Mouse (Mus musculus): ENCODE results near the gene Cct5.
"Not testable (repeated sequence)": the region's sequence is repeated elsewhere in the genome, so short reads cannot be mapped to it uniquely, and the experiment has no call there.

The Cct5 gene

DNA sequence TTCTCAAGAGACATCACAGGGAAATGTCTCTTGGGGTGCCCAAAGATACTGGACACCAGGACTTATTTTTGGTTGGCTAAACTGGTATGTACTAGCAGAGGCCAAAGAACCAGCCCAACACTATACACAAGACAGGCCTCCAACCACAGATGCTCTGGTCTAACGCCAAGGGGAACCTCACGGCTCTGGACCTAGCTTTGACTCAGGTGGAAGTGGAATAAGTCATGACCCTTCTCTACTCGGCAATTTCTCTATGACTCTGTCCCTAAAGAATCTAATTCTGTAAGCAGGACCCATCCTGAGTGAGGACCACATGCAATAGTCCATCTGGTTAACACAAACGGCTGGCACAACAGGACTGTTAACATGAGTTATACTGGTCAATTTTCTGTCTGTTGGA lies 1.8 kb downstream of the Cct5 start:
- DNase-seq (ENCODE audit: low read depth, low spot score) = no peak

DNA sequence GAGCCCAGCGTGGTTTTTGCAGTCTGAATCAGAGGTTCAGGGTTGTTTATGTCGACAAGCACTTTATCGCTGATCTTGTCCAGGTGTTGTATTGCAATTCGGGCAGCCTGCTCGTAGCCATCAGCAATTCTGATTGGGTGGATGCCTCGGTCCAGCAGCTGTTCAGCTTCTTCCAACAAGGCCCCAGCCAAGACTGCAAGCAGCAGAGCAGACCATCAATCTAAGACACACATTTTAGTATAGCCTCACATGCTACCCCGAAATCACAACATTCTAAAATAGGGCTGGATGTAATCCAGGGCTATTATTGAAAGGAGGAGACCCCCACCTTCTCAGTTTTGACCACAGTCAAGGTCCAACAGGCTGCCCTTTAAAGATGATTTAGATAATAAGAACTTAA lies 6.0 kb downstream of the Cct5 start:
- DNase-seq (ENCODE audit: low read depth, low spot score) = no peak

DNA sequence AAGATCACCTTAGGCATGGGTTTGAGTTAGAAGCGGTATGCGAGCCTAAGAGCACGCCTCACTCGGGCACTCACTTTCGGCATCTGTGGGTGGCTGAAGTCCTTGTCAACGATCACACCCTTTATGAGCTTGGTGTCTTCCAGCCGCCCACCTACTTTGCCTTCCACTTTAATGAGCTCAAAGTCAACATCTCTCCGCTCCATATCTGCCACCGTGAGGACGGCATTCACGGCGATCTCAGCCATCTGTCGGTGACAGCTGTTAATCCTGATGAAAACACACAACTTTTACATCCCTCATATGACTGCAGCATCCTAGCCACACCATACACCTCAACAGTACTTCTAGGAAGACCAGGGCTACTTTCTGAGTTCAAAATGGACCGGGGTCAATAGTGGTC lies 7.3 kb downstream of the Cct5 start:
- DNase-seq (ENCODE audit: low read depth, low spot score) = no peak

DNA sequence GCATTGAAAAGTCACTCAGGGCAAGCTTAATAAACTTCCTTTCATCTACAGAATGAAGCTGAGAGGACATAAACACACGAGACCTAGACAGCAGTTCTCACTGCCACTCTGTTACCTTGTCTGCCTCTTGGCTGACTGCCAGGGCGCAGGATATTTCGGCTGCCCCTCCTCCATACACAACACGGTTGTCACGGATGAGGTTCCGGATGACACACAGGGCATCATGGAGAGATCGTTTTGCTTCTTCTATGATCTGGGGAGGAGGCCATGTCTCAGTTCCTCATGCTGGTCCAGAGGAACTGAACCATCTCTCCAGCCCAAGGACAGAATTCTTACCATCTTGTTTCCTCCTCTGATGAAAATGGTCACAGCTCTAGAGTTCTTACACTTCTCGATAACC lies 9.1 kb downstream of the Cct5 start:
- DNase-seq (ENCODE audit: low read depth, low spot score) = no peak

DNA sequence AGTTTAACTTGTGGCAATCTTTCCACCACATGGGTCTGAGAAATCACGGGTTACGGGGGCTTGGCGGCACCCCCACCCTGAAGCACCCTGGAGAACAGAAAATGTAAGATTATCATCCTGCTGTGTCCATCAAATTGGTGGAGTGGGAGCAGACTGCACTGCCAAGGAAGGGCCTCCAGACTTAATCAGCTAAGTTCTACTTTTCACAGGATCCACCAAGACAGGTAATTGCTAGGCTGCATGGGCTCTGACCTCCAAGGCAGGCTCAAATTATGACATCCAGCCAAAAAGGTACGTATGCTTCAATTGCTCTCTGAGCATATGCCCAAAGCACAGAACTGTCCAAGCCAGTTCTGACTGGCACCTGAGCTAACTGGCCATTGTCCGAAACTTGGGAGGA lies 11.4 kb downstream of the Cct5 start:
- no peak for DNase-seq (ENCODE audit: low read depth, low spot score)

DNA sequence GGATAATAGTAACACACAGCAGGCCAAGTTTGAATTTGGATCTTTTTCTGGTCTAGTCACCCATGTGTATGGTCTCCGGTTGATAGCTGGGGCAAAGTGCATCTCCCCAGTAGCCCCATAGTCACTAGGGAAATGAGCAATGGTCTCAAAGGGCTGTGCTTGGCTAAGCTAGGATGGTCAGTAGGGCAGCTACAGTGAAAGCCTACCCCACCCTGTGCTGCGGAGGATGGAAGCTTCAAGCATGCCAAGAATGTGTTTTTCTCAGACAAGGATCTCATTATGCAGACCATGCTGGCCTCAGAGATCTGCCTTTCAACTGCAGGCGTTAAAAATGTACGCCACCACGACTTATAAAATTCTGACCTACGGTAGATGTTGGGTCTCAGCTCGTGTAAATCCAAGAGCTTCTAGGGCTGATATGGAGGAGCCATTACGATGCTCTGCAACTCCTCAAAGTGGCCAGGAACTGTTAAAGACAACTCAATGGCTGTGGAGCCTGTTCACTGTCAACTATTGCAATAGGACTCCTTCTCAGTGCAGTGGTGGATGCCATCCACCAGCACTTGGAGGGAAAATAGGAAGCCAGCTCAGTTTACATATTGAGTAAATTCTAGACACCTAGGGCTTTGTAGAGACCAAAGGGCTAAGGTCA lies 12.5 kb downstream of the Cct5 start:
- DNase-seq (ENCODE audit: low read depth, low spot score) = no peak

DNA sequence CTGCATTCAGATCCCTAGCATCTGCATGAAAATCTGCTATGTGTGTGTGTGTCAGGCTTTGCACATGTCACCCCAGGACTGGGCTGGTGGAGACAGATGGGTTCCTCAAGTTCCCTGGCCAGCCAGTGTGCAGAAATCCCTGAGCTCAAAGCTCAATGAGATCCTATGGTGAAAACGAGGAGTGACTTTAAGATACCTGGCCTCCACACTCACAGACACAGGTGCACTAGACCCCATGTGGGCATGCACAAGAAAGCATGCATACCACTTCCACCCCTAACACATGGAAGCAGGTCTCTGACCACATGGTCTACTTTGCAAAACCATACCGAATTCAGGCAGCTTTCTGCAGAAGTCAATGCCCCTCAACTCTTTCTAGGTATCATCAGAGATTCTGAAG lies 13.8 kb downstream of the Cct5 start:
- DNase-seq (ENCODE audit: low read depth, low spot score) = no peak

DNA sequence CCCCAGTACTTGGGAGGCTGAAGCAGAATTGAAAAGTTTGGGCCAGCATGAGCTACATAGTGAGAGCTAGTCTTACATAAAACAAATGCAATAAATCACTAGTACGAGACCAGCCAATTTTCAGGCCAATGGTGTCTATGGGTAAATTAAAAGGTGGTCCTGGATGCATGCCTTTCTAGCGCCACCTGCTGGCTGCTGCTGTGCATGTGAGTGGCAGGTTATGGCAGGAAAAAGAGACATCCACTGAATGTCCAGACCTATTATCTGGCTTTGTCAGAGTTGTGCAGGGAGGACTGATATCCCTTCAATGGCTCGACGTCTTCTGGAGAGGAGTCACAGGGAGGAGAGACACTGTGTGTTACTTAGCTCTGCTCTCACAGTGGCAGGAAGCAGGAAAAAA lies 15.1 kb downstream of the Cct5 start:
- peak; percentile 80 for DNase-seq (ENCODE audit: low read depth, low spot score)

DNA sequence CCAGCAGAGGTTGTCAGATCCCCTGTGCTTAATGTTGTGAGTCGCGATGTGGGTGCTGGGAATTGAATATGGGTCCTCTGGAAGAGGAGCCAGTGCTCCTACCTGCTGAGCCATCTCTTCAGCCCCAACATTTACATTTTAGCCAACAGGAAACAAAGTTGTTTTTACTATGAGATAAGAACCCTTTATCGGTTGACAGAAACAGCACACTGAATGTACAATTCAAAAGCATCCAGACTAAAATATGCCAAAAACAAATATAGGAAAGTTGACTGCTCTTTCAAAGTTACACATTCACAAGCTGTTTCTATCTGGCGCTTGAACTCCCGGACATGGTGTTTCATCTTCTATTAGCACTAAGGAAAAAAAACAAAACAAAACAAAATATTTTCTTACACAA lies 15.5 kb downstream of the Cct5 start:
- no peak for DNase-seq (ENCODE audit: low read depth, low spot score)

DNA sequence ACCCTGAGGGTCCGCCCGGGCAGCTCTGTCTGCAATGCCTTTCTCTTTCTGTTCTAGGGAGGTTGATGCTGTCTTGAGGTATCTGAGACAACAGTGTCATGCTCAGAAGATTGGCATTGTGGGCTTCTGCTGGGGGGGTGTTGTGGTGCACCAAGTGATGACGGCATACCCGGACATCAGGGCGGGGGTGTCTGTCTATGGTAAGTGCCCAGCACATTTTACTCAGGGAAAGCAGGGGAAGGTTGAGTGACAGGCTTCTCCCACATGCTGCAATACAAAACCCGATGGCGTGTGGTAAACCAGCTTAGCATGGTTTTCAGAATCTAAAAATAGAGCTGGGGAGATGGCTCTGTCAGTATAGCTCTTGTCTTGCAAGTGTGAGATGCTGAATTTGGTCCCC lies 16.4 kb downstream of the Cct5 start:
- no peak for DNase-seq (ENCODE audit: low read depth, low spot score)

DNA sequence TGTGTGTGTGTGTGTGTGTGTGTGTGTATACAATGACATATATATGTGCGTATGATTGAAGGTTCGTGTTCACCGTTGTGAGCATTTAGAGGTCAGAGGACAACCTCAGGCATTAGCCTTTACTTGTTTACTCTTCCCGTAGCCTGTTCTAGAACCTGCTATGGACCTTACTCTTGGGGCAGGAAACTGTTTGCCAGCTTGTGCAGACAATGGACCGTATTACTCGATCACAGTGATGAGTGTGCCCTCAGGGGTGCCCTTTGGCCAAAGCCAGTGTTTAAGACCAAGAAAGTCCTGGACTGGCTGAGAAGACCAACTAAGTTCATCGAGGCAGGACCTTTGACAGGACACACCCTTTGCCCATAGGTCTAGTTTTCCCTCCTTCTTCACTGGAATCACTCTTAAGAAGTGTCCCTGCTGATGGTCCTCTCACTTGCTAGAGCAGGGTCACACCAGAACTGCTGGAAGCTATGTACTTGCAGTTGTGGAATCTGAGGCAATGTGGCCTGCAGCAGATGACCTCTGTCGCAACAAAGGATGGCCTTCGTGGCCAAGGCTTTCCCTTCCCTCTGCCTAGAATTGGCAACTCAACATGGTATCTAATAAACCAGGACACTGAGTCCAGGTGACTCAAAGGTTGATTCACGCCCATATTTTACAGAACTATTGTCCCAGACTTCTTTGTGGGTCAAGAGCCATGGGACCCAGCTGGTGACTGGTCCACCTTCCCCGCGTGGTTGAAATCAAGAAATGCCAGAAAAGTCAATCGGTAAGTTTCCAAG lies 18.1 kb downstream of the Cct5 start:
- DNase-seq (ENCODE audit: low read depth, low spot score) = no peak

DNA sequence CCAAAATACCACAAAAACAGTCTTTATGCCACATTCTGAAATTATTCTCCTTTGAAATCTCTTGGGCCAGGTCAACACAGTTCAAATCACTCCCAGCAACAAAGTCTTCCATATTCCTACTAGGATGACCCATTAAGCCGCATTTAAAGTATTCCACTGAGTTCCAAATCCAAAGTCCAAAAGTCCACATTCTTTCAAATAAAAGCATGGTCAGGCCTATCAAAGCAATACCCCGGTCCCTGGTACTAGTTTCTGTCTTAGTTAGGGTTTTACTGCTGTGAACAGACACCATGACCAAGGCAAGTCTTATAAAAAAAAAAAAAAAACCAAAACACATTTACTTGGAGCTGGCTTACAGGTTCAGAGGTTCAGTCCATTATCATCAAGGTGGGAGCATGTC lies 20.5 kb downstream of the Cct5 start:
- DNase-seq (ENCODE audit: low read depth, low spot score) = not testable (repeated sequence)

DNA sequence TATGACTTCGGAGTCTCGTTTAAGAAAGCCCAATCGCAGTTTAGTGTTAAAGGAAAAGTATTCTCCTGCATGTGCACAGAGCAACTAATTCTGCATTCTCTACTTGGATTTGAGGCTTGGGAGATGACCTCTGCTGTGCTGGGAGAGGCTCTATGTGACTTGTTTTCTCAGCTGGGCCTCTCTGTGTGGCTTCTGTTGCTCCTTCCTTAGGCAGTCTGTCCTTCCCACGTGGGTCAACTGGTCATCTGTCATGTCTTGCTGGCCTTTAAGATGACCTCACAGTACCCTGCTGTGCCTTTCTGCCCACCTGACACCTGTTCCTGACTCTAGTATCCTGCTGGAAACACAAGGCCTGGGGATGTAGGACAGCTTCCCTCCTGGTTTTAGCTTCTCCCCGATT lies 25.5 kb downstream of the Cct5 start:
- DNase-seq (ENCODE audit: low read depth, low spot score) = no peak

DNA sequence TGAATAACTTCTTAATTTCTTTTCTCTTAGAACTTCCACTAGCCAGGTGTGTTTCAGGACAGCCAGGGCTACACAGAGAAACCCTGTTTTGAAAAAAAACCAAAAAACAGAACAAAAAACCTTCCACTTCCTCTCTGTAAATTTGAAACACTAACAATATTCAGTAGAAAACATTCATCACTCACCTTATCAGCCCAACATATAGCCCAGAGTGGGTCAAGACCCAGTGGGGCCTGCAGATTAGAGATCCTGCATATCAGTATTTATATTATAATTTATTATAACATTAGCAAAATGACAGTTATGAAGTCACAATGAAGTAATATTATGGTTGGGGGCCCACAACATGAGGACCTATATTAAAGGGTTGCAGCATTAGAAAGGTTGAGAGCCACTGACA lies 27.9 kb downstream of the Cct5 start:
- no peak for DNase-seq (ENCODE audit: low read depth, low spot score)

DNA sequence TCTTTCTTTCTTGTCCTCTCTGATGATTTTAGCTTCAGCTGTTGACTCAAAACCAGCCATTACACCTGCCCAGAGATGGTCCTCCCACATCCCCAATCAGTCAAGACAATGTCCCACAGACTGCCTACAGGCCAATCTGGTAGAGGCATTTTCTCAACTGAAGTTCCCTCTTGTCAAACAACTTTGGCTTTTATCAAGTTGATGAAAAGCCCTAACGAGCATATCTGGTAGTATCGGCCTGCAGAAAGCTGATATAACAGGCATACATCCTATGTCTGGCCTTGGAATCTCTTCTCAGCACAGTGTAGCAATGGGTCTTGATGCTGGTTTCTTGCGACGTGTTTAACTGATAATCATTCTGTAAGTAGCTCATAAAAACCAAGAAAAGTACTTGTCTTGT lies 28.3 kb downstream of the Cct5 start:
- no peak for DNase-seq (ENCODE audit: low read depth, low spot score)

DNA sequence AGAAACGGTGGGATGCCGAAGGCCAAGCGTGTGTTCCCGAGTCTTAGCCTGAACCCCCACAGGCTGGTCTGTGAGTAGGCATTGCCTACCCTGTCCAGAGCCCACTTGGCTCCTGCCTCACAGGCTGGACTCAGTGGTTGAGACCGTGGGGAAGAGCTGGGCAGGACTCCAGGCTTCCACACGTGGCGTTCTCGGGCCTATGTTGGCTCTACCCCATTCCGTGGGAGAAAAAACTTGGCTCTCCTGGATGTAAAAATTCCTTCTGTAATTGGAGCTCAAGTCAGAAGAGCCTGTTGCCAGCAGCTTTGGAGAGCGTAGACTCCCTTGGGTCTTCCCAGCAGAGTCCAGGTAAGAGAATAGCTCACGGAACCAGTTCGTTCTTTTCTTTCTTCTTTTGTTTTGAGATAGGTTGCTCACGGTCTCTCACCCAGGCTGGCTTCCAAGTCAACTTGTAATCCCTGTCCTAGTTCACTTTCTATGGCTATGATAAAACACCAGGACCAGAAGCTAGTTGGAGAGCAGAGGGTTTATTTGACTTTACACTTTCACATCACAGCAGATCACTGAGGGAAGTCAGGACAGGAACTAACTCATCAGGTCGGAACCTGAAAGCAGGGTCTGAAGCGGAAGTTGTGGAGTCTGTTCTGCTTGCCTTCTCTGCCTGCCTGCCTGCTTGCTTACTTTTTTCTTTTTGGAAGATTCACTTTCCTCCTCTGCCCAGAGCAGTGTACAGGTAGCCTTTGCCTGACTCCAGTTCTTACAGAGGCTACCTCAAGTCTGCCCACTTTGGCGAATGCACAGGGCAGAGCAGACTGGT lies 29.5 kb downstream of the Cct5 start:
- no peak for DNase-seq (ENCODE audit: low read depth, low spot score)

DNA sequence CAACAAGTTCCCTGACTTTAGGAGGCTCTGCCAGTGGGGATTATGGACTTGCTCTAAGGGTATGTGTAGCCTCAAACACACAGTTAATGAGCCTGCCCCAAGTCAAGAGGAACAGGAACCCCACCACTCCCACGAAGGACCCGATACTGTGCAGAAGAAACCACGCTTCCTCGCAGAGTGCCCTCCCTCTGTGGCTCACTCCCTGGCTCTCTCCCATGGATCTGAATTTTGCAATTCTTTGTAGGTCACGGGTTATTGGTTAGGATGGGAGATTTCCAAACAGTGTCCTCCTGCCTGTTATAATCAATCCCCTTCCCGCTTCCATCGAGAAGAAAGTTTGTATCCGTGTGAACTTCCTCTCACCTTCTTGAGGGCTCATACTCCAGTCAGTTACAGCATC lies 30.6 kb downstream of the Cct5 start:
- DNase-seq (ENCODE audit: low read depth, low spot score) = no peak

DNA sequence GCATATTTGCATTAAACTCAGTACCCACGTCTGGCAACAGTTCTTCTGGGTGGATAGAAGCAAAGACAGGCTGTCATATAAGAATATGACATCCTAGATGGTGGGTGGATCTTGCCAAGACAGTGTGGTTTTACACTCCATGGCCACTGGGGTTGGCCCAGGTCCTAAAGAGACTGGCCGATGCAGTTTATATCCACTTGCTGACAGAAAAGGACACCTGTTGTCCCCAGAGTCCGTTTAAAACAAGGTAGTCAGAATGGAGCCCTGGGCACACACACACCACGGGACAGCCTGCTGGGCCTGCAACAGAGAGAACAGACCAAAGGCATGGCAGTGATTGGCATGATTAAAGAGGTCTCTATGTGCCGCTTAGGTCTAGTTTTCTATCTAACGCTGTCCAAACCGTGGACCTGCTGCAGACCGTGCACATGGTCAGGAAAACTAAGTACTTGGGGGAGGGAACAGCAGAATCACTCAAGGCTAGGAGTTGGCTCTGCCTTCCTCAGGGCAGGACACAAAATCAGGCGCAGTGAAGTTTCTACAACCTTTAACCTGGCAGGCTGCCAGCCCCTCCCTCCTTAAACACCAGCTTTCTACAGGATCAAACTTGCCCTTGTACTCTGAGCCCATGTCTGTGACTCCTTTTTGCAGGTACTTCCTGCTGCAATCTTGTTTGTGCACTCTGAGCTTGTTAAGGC lies 32.1 kb downstream of the Cct5 start:
- DNase-seq (ENCODE audit: low read depth, low spot score) = no peak

DNA sequence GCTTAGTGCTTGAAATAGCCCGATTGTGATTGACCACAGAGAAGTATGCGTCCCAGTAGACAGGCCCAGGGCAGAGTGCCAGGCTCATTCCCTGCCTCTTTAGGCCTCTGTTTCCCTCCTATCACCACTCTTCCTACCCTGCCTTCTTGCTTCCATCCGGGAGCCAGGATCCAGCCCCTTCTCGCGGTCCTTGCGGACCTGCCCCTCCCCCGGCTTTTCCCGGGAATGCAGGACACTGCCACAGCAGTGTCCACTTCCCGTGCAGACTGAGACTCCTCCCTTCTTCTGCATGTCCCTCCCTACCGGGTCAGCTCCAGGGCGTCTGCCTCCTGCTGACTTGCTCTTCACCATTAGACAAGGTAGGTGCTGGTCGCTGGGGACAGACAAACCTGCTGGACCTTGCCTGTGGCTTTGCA lies 33.0 kb downstream of the Cct5 start:
- no peak for DNase-seq (ENCODE audit: low read depth, low spot score)

DNA sequence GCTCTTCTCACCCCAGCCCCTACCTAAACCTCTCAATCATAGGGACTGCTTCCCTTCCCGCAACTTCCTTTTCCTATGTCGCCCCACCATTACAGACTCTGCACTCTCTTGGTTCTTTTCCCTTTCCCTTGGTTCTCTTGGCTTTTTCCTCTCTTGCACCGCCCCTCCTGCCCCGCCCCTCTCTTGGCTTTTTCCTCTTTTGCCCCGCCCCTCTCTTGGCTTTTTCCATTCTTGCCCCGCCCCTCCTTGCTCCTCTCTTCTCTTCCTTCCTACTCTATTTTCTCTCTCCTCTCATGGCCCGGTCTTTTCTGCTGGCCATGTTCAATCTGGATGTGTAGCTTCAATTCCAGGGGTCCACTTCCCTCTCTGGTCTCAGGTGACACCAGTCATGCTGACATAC lies 34.2 kb downstream of the Cct5 start:
- no peak for DNase-seq (ENCODE audit: low read depth, low spot score)

DNA sequence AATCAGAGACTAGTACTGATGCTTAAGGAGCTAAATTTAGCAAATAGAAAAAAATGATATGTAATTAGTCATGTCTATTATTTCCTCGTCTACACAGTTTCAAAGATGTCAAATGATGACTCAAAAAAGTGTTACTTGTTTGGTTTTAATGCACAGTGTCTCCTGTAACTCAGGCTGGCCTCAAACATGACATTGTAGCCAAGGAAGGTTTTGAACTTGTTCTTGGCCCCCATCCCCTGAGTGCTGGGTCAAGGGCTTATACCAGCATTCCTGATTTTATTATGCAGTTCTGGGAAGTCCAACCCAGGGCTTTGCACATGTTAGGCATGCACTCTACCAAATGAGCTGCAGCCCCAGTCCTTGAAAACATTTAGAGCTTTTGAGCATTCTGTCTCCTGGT lies 35.8 kb downstream of the Cct5 start:
- DNase-seq (ENCODE audit: low read depth, low spot score) = no peak

DNA sequence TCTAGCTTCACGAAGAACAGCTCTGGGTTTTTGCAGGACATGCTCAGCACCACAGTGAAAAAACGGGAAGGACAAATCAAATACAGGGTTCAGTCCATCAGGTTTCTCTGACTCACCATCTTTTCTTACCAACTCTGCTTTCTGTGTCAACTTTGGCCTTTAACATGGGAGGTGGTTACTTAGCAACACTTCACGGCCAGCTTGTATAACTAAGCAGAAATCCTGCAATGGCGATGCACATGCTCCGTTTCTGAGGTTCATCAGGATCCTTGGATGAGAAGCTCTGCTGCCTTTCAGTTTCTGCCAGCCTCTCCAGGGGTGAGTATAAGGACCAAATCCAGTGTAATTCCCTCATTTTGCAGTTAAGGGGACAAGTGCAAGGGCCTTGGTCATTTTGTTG lies 36.4 kb downstream of the Cct5 start, which contains the start of gene Cmbl:
Gene Cmbl, plus strand, starts transcription at position 206 of the 400 bp plus-strand sequence.
- no peak for DNase-seq (ENCODE audit: low read depth, low spot score)
